Mouse (Mus musculus): ENCODE measurements around the gene Actn1. TPM values are rescaled to one million over a fixed set of nuclear protein-coding genes. Genes with fewer than 3 reads are reported as not detected.

Gene Actn1
- polyA plus RNA-seq, 1 experiment from 2014 or later: 7.3 TPM

GRCm38 (mm10) chr12:80234226-80234625, 25.9 kb downstream of the Actn1 start:
- no peak overlapping the region for H3K27ac ChIP-seq
- 61% methylated on average over 3 of the region's 3 CpGs for WGBS (ENCODE audit: insufficient replicate concordance)
- H3K9ac ChIP-seq: no peak overlapping the region
- no peak overlapping the region for H3K4me2 ChIP-seq
- no peak overlapping the region for H3K4me3 ChIP-seq (replicated peaks)
- H3K9me3 ChIP-seq (replicated peaks): no peaks in the 10 kb centered on the region
- H3K27me3 ChIP-seq: no peaks in the 10 kb centered on the region
- no peak for DNase-seq
- no peak for ATAC-seq (ENCODE audit: low read depth)
- no peaks in the 10 kb centered on the region for H3K36me3 ChIP-seq
- peaks cover 45% of the 10 kb centered on the region for H3K4me1 ChIP-seq (replicated peaks)

GRCm38 (mm10) chr12:80232840-80233218, 27.3 kb downstream of the Actn1 start:
- Histone ChIP-seq H3K4me1 (replicated peaks) (peaks cover 51% of the 10 kb centered on the region), H3K27ac (no peak overlapping the region)

GRCm38 (mm10) chr12:80232076-80232839, 27.9 kb downstream of the Actn1 start:
- 68% methylated on average over 9 of the region's 9 CpGs for WGBS (ENCODE audit: insufficient replicate concordance)
- no peak for ATAC-seq (ENCODE audit: low read depth)
- no peak overlapping the region for H3K27ac ChIP-seq

More at GRCm38 (mm10) chr12:80232840-80233218, 27.3 kb downstream of the Actn1 start:
- 56% methylated on average over 4 of the region's 4 CpGs for WGBS (ENCODE audit: insufficient replicate concordance)
- Histone ChIP-seq H3K9ac (no peak overlapping the region), H3K27me3 (no peaks in the 10 kb centered on the region), H3K4me2 (no peak overlapping the region), H3K4me3 (replicated peaks) (no peak overlapping the region), H3K36me3 (no peaks in the 10 kb centered on the region), H3K9me3 (replicated peaks) (no peaks in the 10 kb centered on the region)
- no peak for ATAC-seq (ENCODE audit: low read depth)
- no peak for DNase-seq

GRCm38 (mm10) chr12:80231317-80231716, 28.9 kb downstream of the Actn1 start:
- H3K4me1 ChIP-seq (replicated peaks): peaks cover 53% of the 10 kb centered on the region
- no peak overlapping the region for H3K4me3 ChIP-seq (replicated peaks)
- DNase-seq: no peak
- no peak for ATAC-seq (ENCODE audit: low read depth)
- no peaks in the 10 kb centered on the region for H3K36me3 ChIP-seq
- H3K27me3 ChIP-seq: no peaks in the 10 kb centered on the region
- H3K9me3 ChIP-seq (replicated peaks): no peaks in the 10 kb centered on the region
- peak overlapping the region; percentile 31; the same call in 1 of the 2 replicates for H3K27ac ChIP-seq
- 16% methylated on average over 5 of the region's 5 CpGs for WGBS (ENCODE audit: insufficient replicate concordance)
- H3K4me2 ChIP-seq: no peak overlapping the region
- no peak overlapping the region for H3K9ac ChIP-seq

More at GRCm38 (mm10) chr12:80232076-80232839, 27.9 kb downstream of the Actn1 start:
- Histone ChIP-seq H3K4me3 (replicated peaks) (no peak overlapping the region), H3K9me3 (replicated peaks) (no peaks in the 10 kb centered on the region), H3K36me3 (no peaks in the 10 kb centered on the region), H3K4me2 (no peak overlapping the region), H3K4me1 (replicated peaks) (peaks cover 53% of the 10 kb centered on the region), H3K27me3 (no peaks in the 10 kb centered on the region), H3K9ac (no peak overlapping the region)
- no peak for DNase-seq

GRCm38 (mm10) chr12:80230854-80231253, 29.3 kb downstream of the Actn1 start:
- ATAC-seq (ENCODE audit: low read depth) (no peak), DNase-seq (no peak)
- peak overlapping the region; percentile 82 for H3K27ac ChIP-seq
- H3K36me3 ChIP-seq: no peaks in the 10 kb centered on the region
- H3K4me1 ChIP-seq (replicated peaks): peaks cover 53% of the 10 kb centered on the region
- H3K9ac ChIP-seq: no peak overlapping the region
- no peaks in the 10 kb centered on the region for H3K9me3 ChIP-seq (replicated peaks)
- no peak overlapping the region for H3K4me3 ChIP-seq (replicated peaks)
- H3K4me2 ChIP-seq: peak overlapping the region; percentile 19; the same call in 1 of the 2 replicates
- 54% methylated on average over 5 of the region's 5 CpGs for WGBS (ENCODE audit: insufficient replicate concordance)
- no peaks in the 10 kb centered on the region for H3K27me3 ChIP-seq

GRCm38 (mm10) chr12:80230111-80230700, 30.0 kb downstream of the Actn1 start:
- Histone ChIP-seq H3K36me3 (no peaks in the 10 kb centered on the region), H3K4me3 (replicated peaks) (no peak overlapping the region), H3K9me3 (replicated peaks) (no peaks in the 10 kb centered on the region), H3K4me1 (replicated peaks) (peaks cover 53% of the 10 kb centered on the region), H3K27me3 (no peaks in the 10 kb centered on the region), H3K4me2 (peak overlapping the region; percentile 19), H3K9ac (peak overlapping the region; percentile 13; the same call in 1 of the 2 replicates), H3K27ac (peak overlapping the region; percentile 82)
- DNase-seq: peak; percentile 16
- WGBS (ENCODE audit: insufficient replicate concordance): 9% methylated on average over 10 of the region's 10 CpGs
- peak; percentile 75 for ATAC-seq (ENCODE audit: low read depth)

GRCm38 (mm10) chr12:80229010-80229800, 31.0 kb downstream of the Actn1 start:
- H3K27me3 ChIP-seq: no peaks in the 10 kb centered on the region
- H3K27ac ChIP-seq: peak overlapping the region; percentile 82
- H3K9ac ChIP-seq: peak overlapping the region; percentile 5; the same call in 1 of the 2 replicates
- ATAC-seq (ENCODE audit: low read depth) (no peak), DNase-seq (no peak)
- H3K9me3 ChIP-seq (replicated peaks): no peaks in the 10 kb centered on the region
- peak overlapping the region; percentile 19; the same call in 1 of the 2 replicates for H3K4me2 ChIP-seq
- H3K36me3 ChIP-seq: no peaks in the 10 kb centered on the region
- peaks cover 56% of the 10 kb centered on the region for H3K4me1 ChIP-seq (replicated peaks)
- H3K4me3 ChIP-seq (replicated peaks): no peak overlapping the region
- WGBS (ENCODE audit: insufficient replicate concordance): 22% methylated on average over 5 of the region's 5 CpGs

- no peak overlapping the region for H3K4me3 ChIP-seq (replicated peaks)
- 0 out of 2 replicates have a peak overlapping the region, but pooled peaks have one; percentile 82 for H3K27ac ChIP-seq
- DNase-seq (no peak), ATAC-seq (ENCODE audit: low read depth) (no peak)
- H3K9me3 ChIP-seq (replicated peaks): no peaks in the 10 kb centered on the region
- no peak overlapping the region for H3K9ac ChIP-seq
- 72% methylated on average over 5 of the region's 5 CpGs for WGBS (ENCODE audit: insufficient replicate concordance)
- peaks cover 65% of the 10 kb centered on the region for H3K4me1 ChIP-seq (replicated peaks)
- no peaks in the 10 kb centered on the region for H3K36me3 ChIP-seq
- no peaks in the 10 kb centered on the region for H3K27me3 ChIP-seq
- H3K4me2 ChIP-seq: no peak overlapping the region
These were observed 31.8 kb downstream of the Actn1 start for GRCm38 (mm10) chr12:80228356-80228755.

GRCm38 (mm10) chr12:80227835-80228234, 32.3 kb downstream of the Actn1 start:
- no peaks in the 10 kb centered on the region for H3K9me3 ChIP-seq (replicated peaks)
- 65% methylated on average over 3 of the region's 3 CpGs for WGBS (ENCODE audit: insufficient replicate concordance)
- H3K4me3 ChIP-seq (replicated peaks): no peak overlapping the region
- no peak for ATAC-seq (ENCODE audit: low read depth)
- DNase-seq: no peak
- peaks cover 68% of the 10 kb centered on the region for H3K4me1 ChIP-seq (replicated peaks)
- no peak overlapping the region for H3K4me2 ChIP-seq
- no peak overlapping the region for H3K27ac ChIP-seq
- H3K9ac ChIP-seq: no peak overlapping the region
- H3K27me3 ChIP-seq: no peaks in the 10 kb centered on the region
- no peaks in the 10 kb centered on the region for H3K36me3 ChIP-seq

GRCm38 (mm10) chr12:80226101-80226500, 34.1 kb downstream of the Actn1 start:
- WGBS (ENCODE audit: insufficient replicate concordance): 51% methylated on average over 2 of the region's 2 CpGs
- no peak for DNase-seq

GRCm38 (mm10) chr12:80224241-80224731, 35.9 kb downstream of the Actn1 start:
- Histone ChIP-seq H3K36me3 (no peaks in the 10 kb centered on the region), H3K4me1 (replicated peaks) (peaks cover 53% of the 10 kb centered on the region), H3K9me3 (replicated peaks) (no peaks in the 10 kb centered on the region), H3K27ac (no peak overlapping the region), H3K4me2 (no peak overlapping the region), H3K27me3 (no peaks in the 10 kb centered on the region), H3K9ac (no peak overlapping the region), H3K4me3 (replicated peaks) (no peak overlapping the region)
- no peak for ATAC-seq (ENCODE audit: low read depth)
- no peak for DNase-seq
- 59% methylated on average over 8 of the region's 8 CpGs for WGBS (ENCODE audit: insufficient replicate concordance)

More at GRCm38 (mm10) chr12:80226101-80226500, 34.1 kb downstream of the Actn1 start:
- H3K4me2 ChIP-seq: no peak overlapping the region
- peaks cover 59% of the 10 kb centered on the region for H3K4me1 ChIP-seq (replicated peaks)
- no peak overlapping the region for H3K9ac ChIP-seq
- H3K9me3 ChIP-seq (replicated peaks): no peaks in the 10 kb centered on the region
- no peak overlapping the region for H3K4me3 ChIP-seq (replicated peaks)
- ATAC-seq (ENCODE audit: low read depth): no peak
- H3K36me3 ChIP-seq: no peaks in the 10 kb centered on the region
- H3K27me3 ChIP-seq: no peaks in the 10 kb centered on the region
- H3K27ac ChIP-seq: no peak overlapping the region

Measured in liver, embryonic 13.5 days (tissue).